Mouse (Mus musculus): ENCODE results near the gene En2.

GRCm38 (mm10) chr5:28123455-28123825 is 42.1 kb upstream of the En2 start:
- TF ChIP-seq CTCF (IDR thresholded peaks at IDR 0.05; ENCODE audit: insufficient read depth, low read length) = no peak
- no peak for TF ChIP-seq POLR2A (IDR thresholded peaks at IDR 0.05; ENCODE audit: borderline replicate concordance, extremely low read depth, low read depth, low read length)
